Mouse (Mus musculus): Measurements from ENCODE around the gene Nbea. TPM values are rescaled to one million over a fixed set of nuclear protein-coding genes. Genes with fewer than 3 reads are reported as not detected.

Gene Nbea
- polyA plus RNA-seq, 1 experiment: 7.7 TPM

GRCm38 (mm10) chr3:55783171-55784081 lies 400.1 kb downstream of the Nbea start:
- WGBS: 50% methylated on average over 45 of the region's 45 CpGs

DNA sequence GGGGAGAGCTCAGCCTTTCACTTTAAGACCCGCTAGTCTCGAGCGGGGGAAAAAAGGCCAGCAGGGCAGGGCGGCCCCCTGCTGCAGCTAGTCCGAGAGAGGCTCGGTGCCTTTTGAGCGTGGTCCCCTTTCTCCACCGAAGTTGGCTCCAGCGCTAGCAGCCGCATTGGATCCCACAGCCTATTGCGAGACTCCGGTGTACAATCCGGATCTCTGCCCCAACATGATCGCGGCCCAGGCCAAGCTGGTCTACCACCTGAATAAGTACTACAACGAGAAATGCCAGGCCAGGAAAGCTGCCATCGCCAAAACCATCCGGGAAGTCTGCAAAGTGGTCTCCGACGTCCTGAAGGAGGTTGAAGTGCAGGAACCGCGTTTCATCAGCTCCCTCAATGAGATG lies 400.7 kb downstream of the Nbea start:
- H3K4me3 ChIP-seq (ENCODE audit: insufficient read depth, low read depth, low read length): no peak overlapping the region
- no peak overlapping the region for H3K27ac ChIP-seq (ENCODE audit: insufficient read depth, low read depth, low read length)
- no peaks in the 10 kb centered on the region for H3K27me3 ChIP-seq (replicated peaks; ENCODE audit: control insufficient read depth, insufficient read depth, low read length)
- no peaks in the 10 kb centered on the region for H3K36me3 ChIP-seq (ENCODE audit: control insufficient read depth, insufficient read depth, low read length)
- TF ChIP-seq POLR2A (IDR thresholded peaks at IDR 0.05; ENCODE audit: low read depth, low read length) (no peak), CTCF (conservative IDR thresholded peaks at IDR 0.05; ENCODE audit: insufficient read depth, insufficient read length, low read depth, low read length) (no peak)
- 42% methylated on average over 22 of the region's 22 CpGs for WGBS
- DNase-seq: peak; percentile 15
- H3K4me1 ChIP-seq (ENCODE audit: control insufficient read depth, insufficient read depth, low read length): no peaks in the 10 kb centered on the region

More at GRCm38 (mm10) chr3:55783171-55784081, 400.1 kb downstream of the Nbea start:
- H3K36me3 ChIP-seq (ENCODE audit: control insufficient read depth, insufficient read depth, low read length): no peaks in the 10 kb centered on the region
- DNase-seq: peak; percentile 6
- H3K27ac ChIP-seq (ENCODE audit: insufficient read depth, low read depth, low read length): no peak overlapping the region
- TF ChIP-seq CTCF (conservative IDR thresholded peaks at IDR 0.05; ENCODE audit: insufficient read depth, insufficient read length, low read depth, low read length) (no peak), POLR2A (IDR thresholded peaks at IDR 0.05; ENCODE audit: low read depth, low read length) (no peak)
- no peak overlapping the region for H3K4me3 ChIP-seq (ENCODE audit: insufficient read depth, low read depth, low read length)
- H3K4me1 ChIP-seq (ENCODE audit: control insufficient read depth, insufficient read depth, low read length): no peaks in the 10 kb centered on the region
- H3K27me3 ChIP-seq (replicated peaks; ENCODE audit: control insufficient read depth, insufficient read depth, low read length): no peaks in the 10 kb centered on the region

GRCm38 (mm10) chr3:55782056-55782687 lies 401.3 kb downstream of the Nbea start, which contains the start of gene Mab21l1:
Mab21l1 (plus strand) TSS chr3:55782510.
- TF ChIP-seq POLR2A (IDR thresholded peaks at IDR 0.05; ENCODE audit: low read depth, low read length): no peak
- peak; percentile 25 for DNase-seq
- 45% methylated on average over 16 of the region's 16 CpGs for WGBS

GRCm38 (mm10) chr3:55781429-55782055 lies 402.0 kb downstream of the Nbea start:
- 69% methylated on average over 5 of the region's 5 CpGs for WGBS

More at GRCm38 (mm10) chr3:55782056-55782687, 401.3 kb downstream of the Nbea start, which contains the start of gene Mab21l1:
- no peaks in the 10 kb centered on the region for H3K4me1 ChIP-seq (ENCODE audit: control insufficient read depth, insufficient read depth, low read length)
- no peak within 1 kb of the TSS for H3K27ac ChIP-seq (ENCODE audit: insufficient read depth, low read depth, low read length)
- no peak within 1 kb of the TSS for H3K4me3 ChIP-seq (ENCODE audit: insufficient read depth, low read depth, low read length)
- no peaks in the 10 kb centered on the region for H3K27me3 ChIP-seq (replicated peaks; ENCODE audit: control insufficient read depth, insufficient read depth, low read length)
- no peaks in the 10 kb centered on the region for H3K36me3 ChIP-seq (ENCODE audit: control insufficient read depth, insufficient read depth, low read length)

DNA sequence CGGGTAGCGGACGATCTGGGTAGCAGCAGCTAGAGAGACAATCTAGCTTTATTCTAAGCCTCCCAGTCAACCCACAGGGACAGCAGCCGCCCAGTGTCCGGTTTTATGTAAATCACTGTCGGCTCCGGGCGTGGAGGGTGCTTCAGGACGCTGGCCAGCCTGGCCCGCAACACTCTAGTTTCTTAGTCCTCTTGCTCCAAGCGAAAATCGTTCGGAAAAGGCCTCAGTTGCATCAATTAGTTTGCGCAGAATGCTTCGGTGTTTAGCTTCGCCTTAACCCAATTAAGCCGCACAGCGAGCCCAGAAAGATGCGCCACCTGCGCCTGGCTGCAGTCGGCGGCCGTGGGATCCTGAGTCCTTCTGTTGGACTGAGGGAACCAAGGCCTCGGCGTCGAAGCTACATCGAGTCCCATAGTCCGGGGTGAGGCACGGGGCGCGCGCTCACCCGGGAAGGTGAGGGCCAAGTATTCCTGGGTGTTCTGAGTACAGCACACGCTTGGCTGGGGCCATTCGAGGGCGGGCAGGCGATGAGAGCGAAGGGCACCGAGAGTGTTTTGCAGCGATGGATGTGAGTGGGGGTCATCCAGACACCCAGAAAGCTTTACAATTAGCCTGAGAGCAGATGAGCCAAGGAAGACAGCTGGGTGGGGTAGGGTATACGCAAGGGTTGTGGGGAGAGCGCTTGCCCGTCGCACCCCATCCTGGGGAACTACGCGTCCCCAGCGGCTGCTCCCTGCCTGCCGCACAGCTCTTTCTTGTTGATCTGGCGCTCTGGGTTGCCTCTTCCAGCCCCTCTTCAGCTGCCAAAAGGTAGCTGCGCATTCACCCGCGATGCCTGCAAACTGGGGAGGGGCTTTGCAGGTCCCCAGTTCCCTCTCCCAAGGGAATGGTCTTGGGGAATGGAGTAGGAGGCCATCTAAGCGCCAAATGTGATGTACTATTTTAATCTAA lies 403.1 kb downstream of the Nbea start:
- WGBS: 48% methylated on average over 53 of the region's 53 CpGs
- Histone ChIP-seq H3K27me3 (replicated peaks; ENCODE audit: control insufficient read depth, insufficient read depth, low read length) (no peaks in the 10 kb centered on the region), H3K4me3 (ENCODE audit: insufficient read depth, low read depth, low read length) (no peak overlapping the region), H3K27ac (ENCODE audit: insufficient read depth, low read depth, low read length) (no peak overlapping the region), H3K36me3 (ENCODE audit: control insufficient read depth, insufficient read depth, low read length) (no peaks in the 10 kb centered on the region), H3K4me1 (ENCODE audit: control insufficient read depth, insufficient read depth, low read length) (no peaks in the 10 kb centered on the region)
- no peak for TF ChIP-seq CTCF (conservative IDR thresholded peaks at IDR 0.05; ENCODE audit: insufficient read depth, insufficient read length, low read depth, low read length)
- DNase-seq: no peak

More at GRCm38 (mm10) chr3:55781429-55782055, 402.0 kb downstream of the Nbea start:
- no peak overlapping the region for H3K4me3 ChIP-seq (ENCODE audit: insufficient read depth, low read depth, low read length)
- TF ChIP-seq CTCF (conservative IDR thresholded peaks at IDR 0.05; ENCODE audit: insufficient read depth, insufficient read length, low read depth, low read length): no peak
- TF ChIP-seq POLR2A (IDR thresholded peaks at IDR 0.05; ENCODE audit: low read depth, low read length): no peak
- no peaks in the 10 kb centered on the region for H3K27me3 ChIP-seq (replicated peaks; ENCODE audit: control insufficient read depth, insufficient read depth, low read length)
- no peak for DNase-seq
- H3K27ac ChIP-seq (ENCODE audit: insufficient read depth, low read depth, low read length): no peak overlapping the region
- H3K4me1 ChIP-seq (ENCODE audit: control insufficient read depth, insufficient read depth, low read length): no peaks in the 10 kb centered on the region
- H3K36me3 ChIP-seq (ENCODE audit: control insufficient read depth, insufficient read depth, low read length): no peaks in the 10 kb centered on the region
